Comparison of ENCODE assay signal across 33 mouse cellular contexts in the genomic region with DNA sequence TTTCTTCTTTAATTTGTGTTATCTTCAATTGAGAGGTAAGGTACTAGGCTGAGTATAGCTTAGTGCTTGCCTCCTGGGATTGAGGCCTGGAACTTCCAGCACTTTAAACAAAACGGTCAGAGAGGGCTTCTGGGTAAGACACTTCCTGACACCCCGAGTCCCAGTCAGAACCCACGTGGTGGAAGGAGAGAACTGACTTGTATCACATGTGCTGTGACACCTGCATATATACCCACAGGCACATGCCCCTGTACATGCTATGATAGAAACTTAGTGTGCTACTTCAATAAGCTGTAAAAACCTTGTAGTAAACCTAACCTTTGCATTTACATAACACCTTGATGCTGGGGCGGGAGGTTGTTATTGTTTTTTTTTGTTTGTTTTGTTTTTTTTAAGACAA. TPM values are rescaled to one million over a fixed set of nuclear protein-coding genes. Genes with fewer than 3 reads are reported as not detected.
DNase-seq lines count a peak whose midpoint lies in the region; ATAC-seq and TF ChIP-seq lines count a peak whose summit lies in the region.
"Had no signal": no experiment of that assay in that cellular context is flagged by ENCODE, and none has a peak within 500 bp of the region (broad histone marks: within the 10 kb centered on the region; RNA-seq: fewer than 3 reads in every experiment).

No protein-coding gene starts in this region.

- no peak overlapping the region for H3K4me3 ChIP-seq in midbrain, embryonic 11.5 days (ENCODE audit: low read depth, low read length)
- no peak overlapping the region for H3K4me3 ChIP-seq in midbrain, postnatal 0 days (ENCODE audit: low read depth, low read length)
- H3K4me3 ChIP-seq: embryonic facial prominence, embryonic 13.5 days; forebrain, embryonic 10.5 days; forebrain, embryonic 15.5 days; heart, adult 2 months; hindbrain, embryonic 12.5 days; intestine, embryonic 15.5 days; limb, embryonic 15.5 days; liver, embryonic 13.5 days; midbrain, embryonic 10.5 days; neural tube, embryonic 15.5 days; stomach, embryonic 15.5 days had no signal

- H3K36me3 ChIP-seq in midbrain, embryonic 11.5 days (ENCODE audit: control insufficient read depth, insufficient read depth, low read length): 0 out of 2 replicates have a peak, but pooled peaks cover 2% of the 10 kb centered on the region
- no peaks in the 10 kb centered on the region for H3K36me3 ChIP-seq in midbrain, postnatal 0 days (ENCODE audit: insufficient read depth, low read length)
- H3K36me3 ChIP-seq: forebrain, embryonic 15.5 days; neural tube, embryonic 15.5 days had no signal

- no peak for TF ChIP-seq CTCF in midbrain, postnatal 0 days (IDR thresholded peaks at IDR 0.05)

- no peaks in the 10 kb centered on the region for H3K27me3 ChIP-seq in midbrain, embryonic 11.5 days (ENCODE audit: control insufficient read depth, insufficient read depth, low read length)
- H3K27me3 ChIP-seq in midbrain, postnatal 0 days (ENCODE audit: insufficient read depth, low read length): no peaks in the 10 kb centered on the region
- H3K27me3 ChIP-seq: embryonic facial prominence, embryonic 13.5 days; forebrain, embryonic 15.5 days; hindbrain, embryonic 12.5 days; intestine, embryonic 15.5 days; limb, embryonic 15.5 days; liver, embryonic 13.5 days; neural tube, embryonic 15.5 days; stomach, embryonic 15.5 days had no signal

- no peaks in the 10 kb centered on the region for H3K4me1 ChIP-seq in midbrain, embryonic 11.5 days (ENCODE audit: control insufficient read depth, insufficient read depth, low read length)
- no peaks in the 10 kb centered on the region for H3K4me1 ChIP-seq in midbrain, postnatal 0 days (ENCODE audit: insufficient read depth, low read length)
- H3K4me1 ChIP-seq: forebrain, embryonic 10.5 days; limb, embryonic 15.5 days; stomach, embryonic 15.5 days had no signal

- 81% methylated on average over 4 of the region's 4 CpGs for WGBS in midbrain, embryonic 11.5 days
- WGBS in midbrain, postnatal 0 days: 83% methylated on average over 4 of the region's 4 CpGs

- no peak for ATAC-seq in midbrain, embryonic 11.5 days (ENCODE audit: low FRiP score)
- no peak for ATAC-seq in midbrain, postnatal 0 days (ENCODE audit: low FRiP score)
- ATAC-seq in granulocyte monocyte progenitor cell, adult 5-6 weeks (replicated peaks; ENCODE audit: poor library complexity, severe bottlenecking): no peak; the same call in 1 of the 2 replicates
- ATAC-seq: forebrain, embryonic 15.5 days; hindbrain, postnatal 0 days; intestine, embryonic 15.5 days; midbrain, embryonic 16.5 days had no signal

- no peak overlapping the region for H3K27ac ChIP-seq in midbrain, embryonic 11.5 days (ENCODE audit: low read depth, low read length)
- no peak overlapping the region for H3K27ac ChIP-seq in midbrain, postnatal 0 days (ENCODE audit: low read depth, low read length)
- H3K27ac ChIP-seq: embryonic facial prominence, embryonic 13.5 days; forebrain, embryonic 10.5 days; forebrain, embryonic 15.5 days; heart, adult 2 months; hindbrain, embryonic 12.5 days; hindbrain, postnatal 0 days; intestine, embryonic 15.5 days; kidney, postnatal 0 days; limb, embryonic 15.5 days; liver, embryonic 13.5 days; midbrain, embryonic 10.5 days; neural tube, embryonic 15.5 days; stomach, embryonic 15.5 days had no signal

- H3K9ac ChIP-seq in midbrain, embryonic 11.5 days (ENCODE audit: low read length): no peak overlapping the region
- no peak overlapping the region for H3K9ac ChIP-seq in midbrain, postnatal 0 days (replicated peaks; ENCODE audit: low read length, poor library complexity, severe bottlenecking)
- H3K9ac ChIP-seq: embryonic facial prominence, embryonic 13.5 days; forebrain, embryonic 15.5 days; hindbrain, embryonic 12.5 days; intestine, embryonic 15.5 days; limb, embryonic 15.5 days; liver, embryonic 13.5 days; neural tube, embryonic 15.5 days; stomach, embryonic 15.5 days had no signal

- DNase-seq in midbrain, embryonic 11.5 days (ENCODE audit: low spot score, missing footprints): peak; percentile 47
- no peak for DNase-seq in midbrain, postnatal 0 days (ENCODE audit: low spot score)
- peak; percentile 11 for DNase-seq in naive thymus-derived CD4-positive, alpha-beta T cell, adult 2 months (ENCODE audit: low read depth)
- DNase-seq in thymus, postnatal 14 days: peak; percentile 55
- DNase-seq in testis, postnatal 14 days (ENCODE audit: low spot score): no peak
- DNase-seq in cerebellum, adult 18-20 months: no peak
- DNase-seq: adrenal gland, postnatal 10 days; cerebellum, adult 11 months; cerebellum, adult 9-11 months; gastrocnemius, postnatal 25 days; heart, adult 2 months; kidney, adult 2 months; layer of hippocampus, postnatal 36 days; left cerebral cortex, postnatal 4 days; liver, embryonic 13.5 days; lung, adult 18-20 months; lung, postnatal 10 days; retina, postnatal 1 day; right cerebral cortex, postnatal 14 days had no signal

- H3K9me3 ChIP-seq in midbrain, embryonic 11.5 days (ENCODE audit: control insufficient read depth, low read length): no peaks in the 10 kb centered on the region
- no peaks in the 10 kb centered on the region for H3K9me3 ChIP-seq in midbrain, postnatal 0 days (ENCODE audit: low read length)
- H3K9me3 ChIP-seq: embryonic facial prominence, embryonic 13.5 days; forebrain, embryonic 10.5 days; forebrain, embryonic 15.5 days; G1E; hindbrain, embryonic 12.5 days; intestine, embryonic 15.5 days; limb, embryonic 15.5 days; liver, embryonic 13.5 days; midbrain, embryonic 10.5 days; neural tube, embryonic 15.5 days; stomach, embryonic 15.5 days had no signal

- H3K4me2 ChIP-seq in midbrain, embryonic 11.5 days: no peak overlapping the region
- no peak overlapping the region for H3K4me2 ChIP-seq in midbrain, postnatal 0 days (ENCODE audit: low read depth, low read length, poor library complexity, severe bottlenecking)
- H3K4me2 ChIP-seq: embryonic facial prominence, embryonic 13.5 days; forebrain, embryonic 15.5 days; hindbrain, embryonic 12.5 days; intestine, embryonic 15.5 days; limb, embryonic 15.5 days; liver, embryonic 13.5 days; neural tube, embryonic 15.5 days; stomach, embryonic 15.5 days had no signal

RNA-seq across cellular contexts. Expression of a gene that starts 16.1 kb away (rescaled TPM):
- 51.0 and 58.0 TPM in 2 replicates for polyA plus RNA-seq in midbrain, embryonic 11.5 days (2014; fragmentation: Nextera tagmentation; extraction: Ambion mirVana)
- 45.6 and 58.3 TPM in 2 replicates for total RNA-seq in midbrain, postnatal 0 days (2014; rRNA removed)
- 24.2 and 28.6 TPM in 2 replicates for polyA plus RNA-seq in midbrain, postnatal 0 days (2015; fragmentation: Nextera tagmentation; extraction: Ambion mirVana)
- total RNA-seq in granulocyte monocyte progenitor cell, adult 5-6 weeks (2014; fragmentation: Nextera tagmentation): 76.3 and 77.3 TPM in 2 replicates
- 42.0 and 101 TPM in 2 replicates for total RNA-seq in granulocyte monocyte progenitor cell, adult 5-6 weeks (2017)

RNA-seq across cellular contexts. Expression of a gene that starts 25.9 kb away (rescaled TPM):
- 67.6 and 72.9 TPM in 2 replicates for polyA plus RNA-seq in midbrain, embryonic 11.5 days (2014; fragmentation: Nextera tagmentation; extraction: Ambion mirVana)
- total RNA-seq in midbrain, postnatal 0 days (2014; rRNA removed): 81.1 and 88.1 TPM in 2 replicates
- polyA plus RNA-seq in midbrain, postnatal 0 days (2015; fragmentation: Nextera tagmentation; extraction: Ambion mirVana): 66.8 and 67.6 TPM in 2 replicates
- 48.3 and 56.7 TPM in 2 replicates for total RNA-seq in granulocyte monocyte progenitor cell, adult 5-6 weeks (2014; fragmentation: Nextera tagmentation)
- 73.6 and 82.1 TPM in 2 replicates for total RNA-seq in granulocyte monocyte progenitor cell, adult 5-6 weeks (2017)

Comparison
In these comparisons a context has a peak if more than half of its experiments do, and no peak if none do; other contexts are left out.
1. DNase-seq: peak in midbrain, embryonic 11.5 days (single experiment), naive thymus-derived CD4-positive, alpha-beta T cell, adult 2 months (single experiment) and thymus, postnatal 14 days (single experiment); none in midbrain, postnatal 0 days (single experiment), testis, postnatal 14 days (single experiment) and cerebellum, adult 18-20 months (0 of 2).